Mouse (Mus musculus) adrenal gland, postnatal 36 days (tissue): ENCODE results near the gene Sema5a. TPM values are rescaled to one million over a fixed set of nuclear protein-coding genes. Genes with fewer than 3 reads are reported as not detected.

Experiments used
- DNase-seq, 2 experiments: peaks; one replicate each; pipeline ENCODE4 v3.0.0; 2021; ENCODE audit warnings: mixed read lengths in 1 of 2
- total RNA-seq, 2 experiments: library from RNA; stranded (reverse); gene quantifications; 2 replicates each; pipeline ENCODE4 v1.2.3; 2021

Gene Sema5a
- total RNA-seq, 2 experiments from 2014 or later, result 16.0 to 23.2 TPM

GRCm38 (mm10) chr15:32247281-32247680 is 2.7 kb downstream of the Sema5a start:
- no peak for DNase-seq

- DNase-seq, result no peak
Observed at GRCm38 (mm10) chr15:32254806-32255205, 10.2 kb downstream of the Sema5a start.

- no peak for DNase-seq
Observed at GRCm38 (mm10) chr15:32257340-32257739, 12.7 kb downstream of the Sema5a start.

- peak in 1 of 2 experiments; percentile 19 for DNase-seq
Observed at GRCm38 (mm10) chr15:32257886-32258319, 13.3 kb downstream of the Sema5a start.

- no peak for DNase-seq
Observed at GRCm38 (mm10) chr15:32259362-32260096, 14.9 kb downstream of the Sema5a start.

GRCm38 (mm10) chr15:32260942-32261341 is 16.3 kb downstream of the Sema5a start:
- no peak for DNase-seq

GRCm38 (mm10) chr15:32263651-32264050 is 19.0 kb downstream of the Sema5a start:
- DNase-seq, result no peak

- DNase-seq, result no peak
Observed at GRCm38 (mm10) chr15:32264822-32265377, 20.3 kb downstream of the Sema5a start.

- peak in 1 of 2 experiments; percentile 25 for DNase-seq
Observed at GRCm38 (mm10) chr15:32265378-32265934, 20.8 kb downstream of the Sema5a start.

GRCm38 (mm10) chr15:32266122-32266820 is 21.7 kb downstream of the Sema5a start:
- DNase-seq, result no peak

GRCm38 (mm10) chr15:32270106-32270505 is 25.5 kb downstream of the Sema5a start:
- no peak for DNase-seq

GRCm38 (mm10) chr15:32273925-32274324 is 29.3 kb downstream of the Sema5a start:
- no peak for DNase-seq

GRCm38 (mm10) chr15:32275020-32275419 is 30.4 kb downstream of the Sema5a start:
- DNase-seq, result no peak

GRCm38 (mm10) chr15:32278600-32278999 is 34.0 kb downstream of the Sema5a start:
- DNase-seq, result no peak

GRCm38 (mm10) chr15:32281374-32281773 is 36.8 kb downstream of the Sema5a start:
- DNase-seq, result no peak

- no peak for DNase-seq
Observed at GRCm38 (mm10) chr15:32284688-32285087, 40.1 kb downstream of the Sema5a start.

- DNase-seq, result no peak
Observed at GRCm38 (mm10) chr15:32286296-32286695, 41.7 kb downstream of the Sema5a start.

- DNase-seq, result peak; percentile 61 to 78
Observed at GRCm38 (mm10) chr15:32288480-32288879, 43.9 kb downstream of the Sema5a start.

GRCm38 (mm10) chr15:32291000-32291399 is 46.4 kb downstream of the Sema5a start:
- no peak for DNase-seq

GRCm38 (mm10) chr15:32296523-32296922 is 51.9 kb downstream of the Sema5a start:
- peak in 1 of 2 experiments; percentile 8 for DNase-seq

GRCm38 (mm10) chr15:32297266-32297665 is 52.7 kb downstream of the Sema5a start:
- DNase-seq, result no peak

GRCm38 (mm10) chr15:32298525-32298924 is 53.9 kb downstream of the Sema5a start:
- no peak for DNase-seq

- DNase-seq, result no peak
Observed at GRCm38 (mm10) chr15:32300991-32301390, 56.4 kb downstream of the Sema5a start.
